Mouse (Mus musculus) adrenal gland, postnatal 36 days (tissue): ENCODE measurements at regions not wholly inside any gene's neighbourhood (a gene's known extent, or its start where the extent isn't known, plus 50 kb on each side); places are given as distances from the start of the nearest gene placed in this dataset.
"Not testable (repeated sequence)": the region's sequence is repeated elsewhere in the genome, so short reads cannot be mapped to it uniquely, and the experiment has no call there.

ENCODE experiments used
- DNase-seq, 2 experiments: peaks; one replicate each; pipeline ENCODE4 v3.0.0; 2021; ENCODE audit warnings: mixed read lengths in 1 of 2

GRCm38 (mm10) chr7:111969198-111969887, 54.0 kb upstream of the Usp47 start:
- peak; percentile 68 to 83 for DNase-seq

- DNase-seq = no peak
Observed at GRCm38 (mm10) chr7:111968261-111968660, 55.0 kb upstream of the Usp47 start.

GRCm38 (mm10) chr7:111966716-111967115, 56.6 kb upstream of the Usp47 start:
- DNase-seq = no peak

- peak in 1 of 2 experiments; percentile 13 for DNase-seq
Observed at GRCm38 (mm10) chr7:111963969-111964368, 59.3 kb upstream of the Usp47 start.

- DNase-seq = no peak
Observed at GRCm38 (mm10) chr7:111959977-111960376, 63.3 kb upstream of the Usp47 start.

- DNase-seq = no peak
Observed at GRCm38 (mm10) chr7:111956671-111957070, 66.6 kb upstream of the Usp47 start.

- no peak for DNase-seq
Observed at GRCm38 (mm10) chr7:111939631-111940030, 83.7 kb upstream of the Usp47 start.

- no peak for DNase-seq
Observed at GRCm38 (mm10) chr7:111937547-111937946, 85.8 kb upstream of the Usp47 start.

GRCm38 (mm10) chr7:111937102-111937501, 86.2 kb upstream of the Usp47 start:
- DNase-seq = no peak

GRCm38 (mm10) chr7:111932725-111933124, 90.6 kb upstream of the Usp47 start:
- DNase-seq = no peak

GRCm38 (mm10) chr7:111919961-111920360, 103.3 kb upstream of the Usp47 start:
- DNase-seq = no peak

- DNase-seq = no peak
Observed at GRCm38 (mm10) chr7:111903741-111904231, 119.5 kb upstream of the Usp47 start.

- no peak for DNase-seq
Observed at GRCm38 (mm10) chr7:111897016-111897415, 117.2 kb upstream of the Galnt18 start.

- DNase-seq = peak; percentile 40 to 47
Observed at GRCm38 (mm10) chr7:111896255-111896654, 116.5 kb upstream of the Galnt18 start.

GRCm38 (mm10) chr7:111882991-111883390, 103.2 kb upstream of the Galnt18 start:
- DNase-seq = no peak

GRCm38 (mm10) chr7:111880067-111880675, 100.4 kb upstream of the Galnt18 start:
- DNase-seq = no peak

GRCm38 (mm10) chr7:111877591-111877990, 97.8 kb upstream of the Galnt18 start:
- no peak for DNase-seq

- DNase-seq = no peak
Observed at GRCm38 (mm10) chr7:111875949-111876348, 96.2 kb upstream of the Galnt18 start.

GRCm38 (mm10) chr7:111869337-111869736, 89.6 kb upstream of the Galnt18 start:
- DNase-seq = no peak

- no peak for DNase-seq
Observed at GRCm38 (mm10) chr7:111863035-111863434, 83.3 kb upstream of the Galnt18 start.

- DNase-seq = not testable (repeated sequence)
Observed at GRCm38 (mm10) chr7:111858291-111858690, 78.5 kb upstream of the Galnt18 start.

- no peak for DNase-seq
Observed at GRCm38 (mm10) chr7:111856977-111857376, 77.2 kb upstream of the Galnt18 start.

- no peak for DNase-seq
Observed at GRCm38 (mm10) chr7:111855309-111855708, 75.5 kb upstream of the Galnt18 start.

GRCm38 (mm10) chr7:111846417-111846816, 66.6 kb upstream of the Galnt18 start:
- DNase-seq = no peak
